Mouse (Mus musculus) megakaryocyte progenitor cell, adult 5-6 weeks (primary cell): Measurements from ENCODE around the gene Cep19. TPM values are rescaled to one million over a fixed set of nuclear protein-coding genes. Genes with fewer than 3 reads are reported as not detected.
"Not testable (repeated sequence)": the region's sequence is repeated elsewhere in the genome, so short reads cannot be mapped to it uniquely, and the experiment has no call there.

Experiments used
- ATAC-seq: replicated peaks from 2 replicates; pipeline ENCODE4 v1.8.0; 2016; ENCODE audit warnings: mild to moderate bottlenecking, moderate TSS enrichment, inconsistent platforms; ENCODE audit not compliant: poor library complexity
- total RNA-seq, 2 experiments: library from RNA; stranded (forward) in 1 of 2; stranded (reverse) in 1 of 2; fragments of 157-497, 149-512 nt in 1 of 2; fragments of 200-1000 nt in 1 of 2; gene quantifications; 2 replicates each; pipeline versions ENCODE4 v1.2.3 to v1.2.4; 2015 to 2017

Cep19 gene
- 18.0 and 22.8 TPM in 2 replicates for total RNA-seq (2015)
- 29.0 and 30.7 TPM in 2 replicates for total RNA-seq (2017)

GRCm38 (mm10) chr16:32099638-32100150 is at the start of gene Cep19, which contains the start of gene Pigx:
Gene Cep19 (plus strand): TSS chr16:32099800.
Gene Pigx (minus strand): TSS chr16:32099740.
- peak; percentile 89 for ATAC-seq

- no peak for ATAC-seq
These were observed 40.8 kb upstream of the Cep19 start for GRCm38 (mm10) chr16:32058817-32059216.

GRCm38 (mm10) chr16:32059840-32060523 is 39.6 kb upstream of the Cep19 start:
- ATAC-seq, result peak; percentile 56

GRCm38 (mm10) chr16:32062226-32062625 is 37.4 kb upstream of the Cep19 start:
- no peak for ATAC-seq

GRCm38 (mm10) chr16:32063900-32064299 is 35.7 kb upstream of the Cep19 start:
- peak; percentile 39; the same call in 1 of the 2 replicates for ATAC-seq

- ATAC-seq, result no peak
These were observed 32.7 kb upstream of the Cep19 start for GRCm38 (mm10) chr16:32066899-32067298.

GRCm38 (mm10) chr16:32068389-32069300 is 31.0 kb upstream of the Cep19 start:
- ATAC-seq, result no peak

- ATAC-seq, result not testable (repeated sequence)
These were observed 29.5 kb upstream of the Cep19 start for GRCm38 (mm10) chr16:32070070-32070469.

- no peak for ATAC-seq
These were observed 23.8 kb upstream of the Cep19 start for GRCm38 (mm10) chr16:32075762-32076161.

GRCm38 (mm10) chr16:32076406-32076805 is 23.2 kb upstream of the Cep19 start:
- ATAC-seq, result no peak

GRCm38 (mm10) chr16:32077648-32078407 is 21.8 kb upstream of the Cep19 start:
- no peak for ATAC-seq

- peak; percentile 12 for ATAC-seq
These were observed 21.1 kb upstream of the Cep19 start for GRCm38 (mm10) chr16:32078408-32078990.

GRCm38 (mm10) chr16:32078991-32079511 is 20.5 kb upstream of the Cep19 start, which contains the start of gene Pak2:
Gene Pak2 (minus strand): TSS chr16:32079342.
- peak; percentile 92 for ATAC-seq

- peak; percentile 60 for ATAC-seq
These were observed 11.8 kb upstream of the Cep19 start for GRCm38 (mm10) chr16:32087629-32088443.

- ATAC-seq, result no peak
These were observed 8.1 kb upstream of the Cep19 start for GRCm38 (mm10) chr16:32091466-32091865.

- not testable (repeated sequence) for ATAC-seq
These were observed 1.8 kb upstream of the Cep19 start for GRCm38 (mm10) chr16:32097757-32098156.

- ATAC-seq, result peak; percentile 20; the same call in 1 of the 2 replicates
These were observed 533 bp upstream of the Cep19 start for GRCm38 (mm10) chr16:32098897-32099637.

- ATAC-seq, result peak; percentile 55
These were observed 2.7 kb downstream of the Cep19 start for GRCm38 (mm10) chr16:32102295-32102694.
